Mouse (Mus musculus) kidney, embryonic 16.5 days (tissue): Measurements from ENCODE around the gene Col2a1. TPM values are rescaled to one million over a fixed set of nuclear protein-coding genes. Genes with fewer than 3 reads are reported as not detected.

Experiments
- ATAC-seq: fragments of 200-750 bp; cut with Nextera tagmentation; 2 replicates; pipeline ENCODE4 v1.8.0; 2017; ENCODE audit warnings: moderate TSS enrichment; ENCODE audit not compliant: low FRiP score, low TSS enrichment
- H3K27ac ChIP-seq: fragments of 300-500 bp; sonication (generic); 2 replicates; pipeline ENCODE4 v1.5.1; 2014; ENCODE audit warnings: low read length
- H3K27me3 ChIP-seq: fragments of 300-500 bp; sonication (generic); 2 replicates; pipeline ENCODE4 v1.6.1; 2014; ENCODE audit warnings: low read length, control low read depth, mixed read lengths; ENCODE audit not compliant: insufficient read depth
- H3K36me3 ChIP-seq: fragments of 300-500 bp; sonication (generic); 2 replicates; pipeline ENCODE4 v1.6.1; 2014; ENCODE audit warnings: low read length, control low read depth, mixed read lengths; ENCODE audit not compliant: insufficient read depth
- H3K4me1 ChIP-seq: fragments of 300-500 bp; sonication (generic); 2 replicates; pipeline ENCODE4 v1.6.1; 2014; ENCODE audit warnings: low read length, control low read depth, mixed read lengths; ENCODE audit not compliant: insufficient read depth
- H3K4me2 ChIP-seq: fragments of 300-500 bp; sonication (generic); replicated peaks from 2 replicates; pipeline ENCODE4 v1.6.1; 2014; ENCODE audit warnings: low read depth, low read length
- H3K4me3 ChIP-seq: fragments of 300-500 bp; sonication (generic); 2 replicates; pipeline ENCODE4 v1.5.1; 2014; ENCODE audit warnings: mild to moderate bottlenecking, low read length
- H3K9ac ChIP-seq: fragments of 300-500 bp; sonication (generic); replicated peaks from 2 replicates; pipeline ENCODE4 v1.6.1; 2014; ENCODE audit warnings: low read length
- H3K9me3 ChIP-seq: fragments of 300-500 bp; sonication (generic); 2 replicates; pipeline ENCODE4 v1.6.1; 2016; ENCODE audit warnings: low read length, control low read depth
- WGBS: fragments of 180-500 bp; shearing (Covaris S2); extraction: QIAGEN DNeasy Blood & Tissue Kit; methylation state at CpG from one replicate; pipeline ENCODE4 v1.1.7; 2014; 5-methylcytosine and 5-hydroxymethylcytosine counted together
- polyA plus RNA-seq: library from polyadenylated mRNA; unstranded; fragments of >200 nt; fragmentation: Nextera tagmentation; extraction: Ambion mirVana; gene quantifications from 2 replicates; pipeline ENCODE4 v1.2.1, GENCODE M21; 2015

The Col2a1 gene
- polyA plus RNA-seq, 1 experiment from 2014 or later, result 19.5 TPM

GRCm38 (mm10) chr15:97965311-97966045 lies 39.0 kb downstream of the Col2a1 start:
- WGBS, result 66% methylated on average over 17 of the region's 17 CpGs
- Histone ChIP-seq H3K4me3 (no peak overlapping the region), H3K4me2 (0 out of 2 replicates have a peak overlapping the region, but pooled peaks have one; percentile 85)

GRCm38 (mm10) chr15:97964836-97965187 lies 39.7 kb downstream of the Col2a1 start:
- ATAC-seq, result peak; percentile 47
- Histone ChIP-seq H3K9ac (peak overlapping the region; percentile 85), H3K36me3 (no peaks in the 10 kb centered on the region), H3K4me2 (peak overlapping the region; percentile 85), H3K27me3 (no peaks in the 10 kb centered on the region), H3K9me3 (no peaks in the 10 kb centered on the region), H3K4me3 (peak overlapping the region; percentile 66), H3K27ac (peak overlapping the region; percentile 82), H3K4me1 (peaks cover 6% of the 10 kb centered on the region)
- 26% methylated on average over 7 of the region's 7 CpGs for WGBS

More at GRCm38 (mm10) chr15:97965311-97966045, 39.0 kb downstream of the Col2a1 start:
- H3K4me1 ChIP-seq, result peaks cover 6% of the 10 kb centered on the region
- H3K27me3 ChIP-seq, result no peaks in the 10 kb centered on the region
- no peaks in the 10 kb centered on the region for H3K9me3 ChIP-seq
- H3K27ac ChIP-seq, result no peak overlapping the region
- no peak overlapping the region for H3K9ac ChIP-seq
- 0 out of 2 replicates have a peak, but pooled peaks have one; percentile 14 for ATAC-seq
- H3K36me3 ChIP-seq, result no peaks in the 10 kb centered on the region

DNA sequence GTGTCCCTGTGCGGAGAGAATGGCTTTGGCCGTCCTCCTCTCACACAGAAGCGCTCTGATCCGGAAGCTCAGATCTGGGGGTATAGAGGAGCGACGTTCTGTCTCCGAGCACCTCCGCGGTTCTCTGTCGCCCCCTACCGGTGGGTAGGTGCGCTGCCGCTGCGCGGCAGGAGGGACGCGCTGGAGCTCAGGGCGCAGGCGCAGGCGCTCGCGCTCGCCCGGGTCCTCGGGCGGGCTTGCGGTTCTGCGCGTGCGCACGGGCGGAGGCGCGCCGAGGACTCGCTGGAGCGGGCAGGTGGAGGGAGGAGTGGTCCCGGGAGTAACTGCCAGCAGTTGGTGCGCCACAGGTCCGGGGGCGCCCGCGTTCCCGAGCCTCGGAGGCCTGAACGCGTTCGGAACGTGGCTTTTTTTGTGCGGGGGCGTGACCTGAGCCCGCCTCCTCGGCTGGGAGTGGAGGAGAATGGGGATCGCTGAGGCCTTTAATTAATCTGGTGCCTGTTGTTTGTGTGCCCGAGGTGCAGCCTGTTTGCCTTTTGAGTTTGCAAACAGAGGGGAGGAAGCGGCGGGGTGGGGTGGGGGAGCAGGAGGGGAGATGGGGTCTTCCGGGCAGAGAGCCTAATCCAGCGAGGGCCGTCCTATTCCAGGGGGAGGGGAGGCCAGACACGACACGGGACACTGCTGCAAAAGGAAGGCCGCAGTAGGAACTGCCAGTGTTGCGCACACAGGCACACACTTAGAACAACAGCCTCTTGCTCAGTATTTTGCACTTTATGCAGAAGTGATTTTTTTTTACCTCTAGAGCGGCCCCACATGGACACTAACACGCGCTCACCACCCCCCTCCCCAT lies 40.3 kb downstream of the Col2a1 start, which contains the start of gene Tmem106c:
Gene Tmem106c (plus strand): TSS at position 212 of the 847 bp plus-strand sequence.
- WGBS, result under 1% methylated on average over 65 of the region's 67 CpGs
- no peaks in the 10 kb centered on the region for H3K27me3 ChIP-seq
- peaks cover 6% of the 10 kb centered on the region for H3K4me1 ChIP-seq
- H3K9me3 ChIP-seq, result no peaks in the 10 kb centered on the region
- H3K9ac ChIP-seq, result peak within 1 kb of the TSS; percentile 85
- H3K36me3 ChIP-seq, result no peaks in the 10 kb centered on the region
- H3K4me3 ChIP-seq, result peak within 1 kb of the TSS; percentile 66
- H3K27ac ChIP-seq, result peak within 1 kb of the TSS; percentile 82
- peak within 1 kb of the TSS; percentile 85 for H3K4me2 ChIP-seq
- ATAC-seq, result peak; percentile 96

GRCm38 (mm10) chr15:97963329-97963988 lies 41.0 kb downstream of the Col2a1 start:
- Histone ChIP-seq H3K27me3 (no peaks in the 10 kb centered on the region), H3K4me3 (peak overlapping the region; percentile 66), H3K4me2 (peak overlapping the region; percentile 85), H3K27ac (peak overlapping the region; percentile 73), H3K9ac (peak overlapping the region; percentile 72), H3K9me3 (no peaks in the 10 kb centered on the region), H3K36me3 (no peaks in the 10 kb centered on the region), H3K4me1 (peaks cover 6% of the 10 kb centered on the region)
- WGBS, result 9% methylated on average over 13 of the region's 13 CpGs
- no peak for ATAC-seq

GRCm38 (mm10) chr15:97956416-97956815 lies 48.1 kb downstream of the Col2a1 start:
- 0 out of 2 replicates have a peak, but pooled peaks cover 4% of the 10 kb centered on the region for H3K27me3 ChIP-seq
- H3K4me1 ChIP-seq, result peaks cover 4% of the 10 kb centered on the region
- WGBS, result 72% methylated on average over 11 of the region's 11 CpGs
- no peak overlapping the region for H3K4me2 ChIP-seq
- H3K36me3 ChIP-seq, result no peaks in the 10 kb centered on the region
- ATAC-seq, result no peak
- no peaks in the 10 kb centered on the region for H3K9me3 ChIP-seq
- H3K27ac ChIP-seq, result no peak overlapping the region
- no peak overlapping the region for H3K9ac ChIP-seq
- no peak overlapping the region for H3K4me3 ChIP-seq

DNA sequence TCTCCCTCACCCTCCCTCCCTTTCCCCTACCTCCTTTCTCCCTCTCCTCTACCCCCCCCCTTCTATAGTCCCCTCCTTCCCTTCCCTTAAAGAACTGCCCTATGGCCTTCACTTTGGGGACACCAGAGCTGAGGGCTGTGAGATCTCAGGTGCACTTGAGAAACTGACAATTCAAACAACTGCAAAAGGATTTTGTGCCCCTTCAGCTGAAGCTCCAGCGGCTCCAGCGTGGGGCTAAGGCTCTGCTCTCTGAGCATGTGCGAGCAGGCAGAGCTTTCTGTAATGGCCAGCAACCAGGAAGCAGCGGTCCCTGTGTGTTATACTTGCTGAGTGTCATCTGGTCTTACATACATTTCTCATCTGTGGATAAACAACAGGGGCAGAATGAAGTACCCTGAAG lies 48.8 kb downstream of the Col2a1 start:
- Histone ChIP-seq H3K4me2 (no peak overlapping the region), H3K9ac (peak overlapping the region; percentile 41; the same call in 1 of the 2 replicates), H3K9me3 (no peaks in the 10 kb centered on the region), H3K4me1 (peaks cover 4% of the 10 kb centered on the region), H3K4me3 (no peak overlapping the region), H3K27ac (no peak overlapping the region), H3K36me3 (no peaks in the 10 kb centered on the region), H3K27me3 (0 out of 2 replicates have a peak, but pooled peaks cover 4% of the 10 kb centered on the region)
- WGBS, result 34% methylated on average over 4 of the region's 4 CpGs
- ATAC-seq, result no peak

- Histone ChIP-seq H3K9me3 (no peaks in the 10 kb centered on the region), H3K4me3 (no peak overlapping the region), H3K36me3 (no peaks in the 10 kb centered on the region), H3K4me1 (peaks cover 4% of the 10 kb centered on the region), H3K27me3 (0 out of 2 replicates have a peak, but pooled peaks cover 4% of the 10 kb centered on the region), H3K9ac (no peak overlapping the region), H3K27ac (no peak overlapping the region), H3K4me2 (no peak overlapping the region)
- WGBS, result 67% methylated on average over 1 of the region's 1 CpGs
- ATAC-seq, result no peak
These were observed 49.2 kb downstream of the Col2a1 start for GRCm38 (mm10) chr15:97955286-97955685.

DNA sequence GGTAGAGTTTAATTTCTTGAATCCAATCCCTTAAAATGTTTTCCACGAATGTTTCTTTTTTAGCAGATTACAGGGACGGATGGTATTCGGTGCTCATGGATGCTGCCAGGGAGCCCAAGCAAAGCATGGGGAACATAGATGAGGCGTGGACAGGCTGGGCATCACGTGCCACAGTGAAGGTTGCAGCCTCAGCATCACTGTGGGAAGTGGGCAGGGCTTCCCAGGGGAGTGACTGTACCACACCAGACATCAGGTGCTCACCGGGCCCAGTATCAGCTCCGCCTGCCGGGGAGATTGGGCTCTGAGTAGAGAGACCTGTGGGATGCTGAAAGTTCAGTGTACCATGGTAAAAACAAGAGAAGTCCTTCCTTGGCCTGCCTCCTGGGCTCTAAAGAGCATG lies 49.8 kb downstream of the Col2a1 start:
- WGBS, result 79% methylated on average over 8 of the region's 8 CpGs
- no peaks in the 10 kb centered on the region for H3K36me3 ChIP-seq
- 0 out of 2 replicates have a peak, but pooled peaks cover 4% of the 10 kb centered on the region for H3K27me3 ChIP-seq
- H3K4me3 ChIP-seq, result no peak overlapping the region
- H3K9ac ChIP-seq, result no peak overlapping the region
- no peak for ATAC-seq
- peaks cover 9% of the 10 kb centered on the region for H3K4me1 ChIP-seq
- H3K27ac ChIP-seq, result no peak overlapping the region
- no peak overlapping the region for H3K4me2 ChIP-seq
- H3K9me3 ChIP-seq, result no peaks in the 10 kb centered on the region

GRCm38 (mm10) chr15:97952889-97953189 lies 51.7 kb downstream of the Col2a1 start:
- Histone ChIP-seq H3K4me2 (no peak overlapping the region), H3K4me3 (no peak overlapping the region), H3K9me3 (no peaks in the 10 kb centered on the region), H3K9ac (no peak overlapping the region), H3K27ac (no peak overlapping the region), H3K27me3 (0 out of 2 replicates have a peak, but pooled peaks cover 4% of the 10 kb centered on the region), H3K36me3 (no peaks in the 10 kb centered on the region), H3K4me1 (peaks cover 15% of the 10 kb centered on the region)
- no peak for ATAC-seq
- WGBS, result 74% methylated on average over 4 of the region's 4 CpGs
